Mouse (Mus musculus): ENCODE results near the gene Dapk2.

GRCm38 (mm10) chr9:66239691-66240090, 81.7 kb downstream of the Dapk2 start:
- no peak for TF ChIP-seq TAL1 (IDR thresholded peaks at IDR 0.05; ENCODE audit: low read length)
- TF ChIP-seq GATA1 (IDR thresholded peaks at IDR 0.05; ENCODE audit: low read length): no peak
